Mouse (Mus musculus) lung, adult 2 months (tissue): ENCODE data around the gene Tcf23.

Experiments used
- CTCF ChIP-seq: fragments of 200-500 bp; IDR thresholded peaks from 2 replicates; pipeline ENCODE4 v1.5.1; 2011; ENCODE audit warnings: mild to moderate bottlenecking, low read length, control low read depth; ENCODE audit not compliant: insufficient read depth
- POLR2A ChIP-seq: fragments of 200-500 bp; IDR thresholded peaks from 2 replicates; pipeline ENCODE4 v1.6.1; 2011; ENCODE audit warnings: low read depth, mild to moderate bottlenecking, control low read depth, low read length, borderline replicate concordance; ENCODE audit errors: extremely low read depth

GRCm38 (mm10) chr5:30999324-30999723 is 30.9 kb downstream of the Tcf23 start:
- no peak for TF ChIP-seq CTCF
- no peak for TF ChIP-seq POLR2A
